Comparison of ENCODE assay signal across 16 mouse cellular contexts in genomic region chr5:4311599-4311998, GRCm38 (mm10).
DNase-seq lines count a peak whose midpoint lies in the region; ATAC-seq and TF ChIP-seq lines count a peak whose summit lies in the region.
"Had no signal": no experiment of that assay in that cellular context is flagged by ENCODE, and none has a peak within 500 bp of the region (broad histone marks: within the 10 kb centered on the region; RNA-seq: fewer than 3 reads in every experiment).

No protein-coding gene starts in this region.

- WGBS in forebrain, embryonic 15.5 days, result 29% methylated on average over 4 of the region's 4 CpGs
- 60% methylated on average over 4 of the region's 4 CpGs for WGBS in forebrain, embryonic 12.5 days
- WGBS in hindbrain, postnatal 0 days, result 59% methylated on average over 4 of the region's 4 CpGs
- WGBS in hindbrain, embryonic 10.5 days, result 70% methylated on average over 4 of the region's 4 CpGs
- WGBS in lung, embryonic 16.5 days, result 37% methylated on average over 4 of the region's 4 CpGs
- WGBS in lung, adult 2 months, result 48% methylated on average over 4 of the region's 4 CpGs

- H3K27me3 ChIP-seq in forebrain, embryonic 15.5 days, result no peaks in the 10 kb centered on the region
- no peaks in the 10 kb centered on the region for H3K27me3 ChIP-seq in forebrain, embryonic 12.5 days
- no peaks in the 10 kb centered on the region for H3K27me3 ChIP-seq in hindbrain, postnatal 0 days (ENCODE audit: insufficient read depth, low read length)
- no peaks in the 10 kb centered on the region for H3K27me3 ChIP-seq in hindbrain, embryonic 10.5 days (ENCODE audit: insufficient read depth, poor library complexity, severe bottlenecking)
- H3K27me3 ChIP-seq in lung, embryonic 16.5 days (ENCODE audit: control insufficient read depth, insufficient read depth, low read depth, low read length), result no peaks in the 10 kb centered on the region
- H3K27me3 ChIP-seq: limb, embryonic 15.5 days had no signal

- TF ChIP-seq POLR2A in lung, adult 2 months (IDR thresholded peaks at IDR 0.05; ENCODE audit: borderline replicate concordance, extremely low read depth, low read depth, low read length), result no peak

- H3K4me2 ChIP-seq in forebrain, embryonic 15.5 days (replicated peaks), result no peak overlapping the region
- no peak overlapping the region for H3K4me2 ChIP-seq in forebrain, embryonic 12.5 days
- H3K4me2 ChIP-seq in hindbrain, postnatal 0 days (ENCODE audit: low read depth, low read length), result no peak overlapping the region
- H3K4me2 ChIP-seq in lung, embryonic 16.5 days (ENCODE audit: low read depth, low read length), result no peak overlapping the region
- H3K4me2 ChIP-seq: hindbrain, embryonic 14.5 days; limb, embryonic 15.5 days; midbrain, embryonic 11.5 days had no signal

- H3K9me3 ChIP-seq in forebrain, embryonic 15.5 days, result no peaks in the 10 kb centered on the region
- H3K9me3 ChIP-seq in forebrain, embryonic 12.5 days, result no peaks in the 10 kb centered on the region
- no peaks in the 10 kb centered on the region for H3K9me3 ChIP-seq in hindbrain, postnatal 0 days (ENCODE audit: low read length)
- H3K9me3 ChIP-seq in hindbrain, embryonic 10.5 days, result 0 out of 2 replicates have a peak, but pooled peaks cover 2% of the 10 kb centered on the region
- H3K9me3 ChIP-seq in lung, embryonic 16.5 days (ENCODE audit: control insufficient read depth, low read length), result no peaks in the 10 kb centered on the region
- H3K9me3 ChIP-seq: limb, embryonic 15.5 days had no signal

- H3K4me3 ChIP-seq in forebrain, embryonic 15.5 days, result no peak overlapping the region
- H3K4me3 ChIP-seq in forebrain, embryonic 12.5 days (replicated peaks), result no peak overlapping the region
- no peak overlapping the region for H3K4me3 ChIP-seq in hindbrain, postnatal 0 days (ENCODE audit: low read length)
- no peak overlapping the region for H3K4me3 ChIP-seq in hindbrain, embryonic 10.5 days
- no peak overlapping the region for H3K4me3 ChIP-seq in lung, embryonic 16.5 days (ENCODE audit: low read length)
- no peak overlapping the region for H3K4me3 ChIP-seq in lung, adult 2 months (replicated peaks; ENCODE audit: extremely low read depth, low read depth, low read length)
- H3K4me3 ChIP-seq: limb, embryonic 15.5 days had no signal

- ATAC-seq in forebrain, embryonic 15.5 days (replicated peaks), result peak; percentile 74
- ATAC-seq in forebrain, embryonic 12.5 days (ENCODE audit: low FRiP score), result no peak
- no peak for ATAC-seq in hindbrain, postnatal 0 days
- 0 out of 2 replicates have a peak, but pooled peaks have one; percentile 15 for ATAC-seq in lung, embryonic 16.5 days (ENCODE audit: low read depth)

- 0 out of 2 replicates have a peak, but pooled peaks cover 13% of the 10 kb centered on the region for H3K4me1 ChIP-seq in forebrain, embryonic 15.5 days
- H3K4me1 ChIP-seq in forebrain, embryonic 12.5 days, result no peaks in the 10 kb centered on the region
- H3K4me1 ChIP-seq in hindbrain, postnatal 0 days (ENCODE audit: insufficient read depth, low read length), result no peaks in the 10 kb centered on the region
- H3K4me1 ChIP-seq in hindbrain, embryonic 10.5 days (replicated peaks), result no peaks in the 10 kb centered on the region
- H3K4me1 ChIP-seq in lung, embryonic 16.5 days (replicated peaks; ENCODE audit: control insufficient read depth, insufficient read depth, low read length), result peaks cover 12% of the 10 kb centered on the region; the same call in 1 of the 2 replicates
- no peaks in the 10 kb centered on the region for H3K4me1 ChIP-seq in lung, adult 2 months (ENCODE audit: control insufficient read depth, insufficient read depth, low read length)

- no peak overlapping the region for H3K9ac ChIP-seq in forebrain, embryonic 15.5 days (replicated peaks)
- no peak overlapping the region for H3K9ac ChIP-seq in forebrain, embryonic 12.5 days
- no peak overlapping the region for H3K9ac ChIP-seq in hindbrain, postnatal 0 days (replicated peaks; ENCODE audit: low read length)
- no peak overlapping the region for H3K9ac ChIP-seq in lung, embryonic 16.5 days (ENCODE audit: low read length)
- H3K9ac ChIP-seq: hindbrain, embryonic 14.5 days; limb, embryonic 15.5 days had no signal

- peak; percentile 16 for DNase-seq in hindbrain, postnatal 0 days (ENCODE audit: low spot score)
- no peak for DNase-seq in hindbrain, embryonic 10.5 days (ENCODE audit: low spot score)
- DNase-seq in lung, adult 2 months, result no peak
- peak; percentile 20 for DNase-seq in layer of hippocampus, adult 9-11 months
- DNase-seq in spleen, adult 12 weeks (ENCODE audit: low spot score), result no peak
- DNase-seq: cerebellum, adult 9-11 months; embryo, embryonic 11 days; gastrocnemius, postnatal 36 days; kidney, adult 8-10 months; lung, postnatal 14 days had no signal

- H3K36me3 ChIP-seq in forebrain, embryonic 15.5 days, result no peaks in the 10 kb centered on the region
- H3K36me3 ChIP-seq in forebrain, embryonic 12.5 days (replicated peaks), result no peaks in the 10 kb centered on the region
- no peaks in the 10 kb centered on the region for H3K36me3 ChIP-seq in hindbrain, postnatal 0 days (ENCODE audit: insufficient read depth, low read length)
- H3K36me3 ChIP-seq in hindbrain, embryonic 10.5 days, result no peaks in the 10 kb centered on the region
- H3K36me3 ChIP-seq in lung, embryonic 16.5 days (ENCODE audit: control insufficient read depth, insufficient read depth, low read length), result no peaks in the 10 kb centered on the region
- H3K36me3 ChIP-seq: limb, embryonic 15.5 days had no signal

- TF ChIP-seq CTCF in hindbrain, postnatal 0 days (IDR thresholded peaks at IDR 0.05; ENCODE audit: low read depth), result no peak
- TF ChIP-seq CTCF in lung, adult 2 months (IDR thresholded peaks at IDR 0.05; ENCODE audit: insufficient read depth, low read length), result no peak

- no peak overlapping the region for H3K27ac ChIP-seq in forebrain, embryonic 15.5 days (replicated peaks)
- H3K27ac ChIP-seq in forebrain, embryonic 12.5 days, result no peak overlapping the region
- H3K27ac ChIP-seq in hindbrain, postnatal 0 days, result no peak overlapping the region
- no peak overlapping the region for H3K27ac ChIP-seq in hindbrain, embryonic 10.5 days
- H3K27ac ChIP-seq in lung, embryonic 16.5 days (ENCODE audit: low read length), result peak overlapping the region; percentile 55
- H3K27ac ChIP-seq: hindbrain, embryonic 14.5 days had no signal

Comparison
In these comparisons a context has a peak if more than half of its experiments do, and no peak if none do; other contexts are left out.
1. ATAC-seq: peak in forebrain, embryonic 15.5 days (single experiment) and lung, embryonic 16.5 days (single experiment); none in forebrain, embryonic 12.5 days (single experiment) and hindbrain, postnatal 0 days (single experiment).
2. DNase-seq: peak in hindbrain, postnatal 0 days (single experiment) and layer of hippocampus, adult 9-11 months (single experiment); none in hindbrain, embryonic 10.5 days (single experiment), lung, adult 2 months (single experiment) and spleen, adult 12 weeks (single experiment).